Comparison of ENCODE assay signal across 7 mouse cellular contexts in genomic region chr15:101283911-101284750, GRCm38 (mm10). TPM values are rescaled to one million over a fixed set of nuclear protein-coding genes. Genes with fewer than 3 reads are reported as not detected.
DNase-seq lines count a peak whose midpoint lies in the region; ATAC-seq lines count a peak whose summit lies in the region.

Atg101 (plus strand) TSS chr15:101284272.

- peak within 1 kb of the TSS; percentile 85 for H3K9ac ChIP-seq in embryonic facial prominence, embryonic 12.5 days
- H3K9ac ChIP-seq in limb, embryonic 11.5 days (ENCODE audit: low read length): peak within 1 kb of the TSS; percentile 71
- H3K9ac ChIP-seq in midbrain, embryonic 14.5 days (replicated peaks; ENCODE audit: low read length): peak within 1 kb of the TSS; percentile 84

- H3K9me3 ChIP-seq in embryonic facial prominence, embryonic 12.5 days: no peaks in the 10 kb centered on the region
- no peaks in the 10 kb centered on the region for H3K9me3 ChIP-seq in limb, embryonic 11.5 days (ENCODE audit: control insufficient read depth, low read length)
- H3K9me3 ChIP-seq in midbrain, embryonic 14.5 days (ENCODE audit: control insufficient read depth, low read length): no peaks in the 10 kb centered on the region

- peaks cover 12% of the 10 kb centered on the region for H3K4me1 ChIP-seq in embryonic facial prominence, embryonic 12.5 days
- peaks cover 5% of the 10 kb centered on the region for H3K4me1 ChIP-seq in limb, embryonic 11.5 days (ENCODE audit: control insufficient read depth, insufficient read depth, low read length)
- peaks cover 10% of the 10 kb centered on the region for H3K4me1 ChIP-seq in midbrain, embryonic 14.5 days (ENCODE audit: control insufficient read depth, insufficient read depth, low read length)

- DNase-seq in adrenal gland, postnatal 25 days: peak; percentile 88
- peak; percentile 99 for DNase-seq in heart, adult 11 months
- peak; percentile 92 for DNase-seq in kidney, adult 18-20 months
- peak; percentile 95 for DNase-seq in limb, embryonic 11.5 days (ENCODE audit: low spot score)
- DNase-seq in midbrain, embryonic 14.5 days: peak; percentile 95
- DNase-seq in spleen, adult 18-20 months: peak; percentile 81 to 86

- no peaks in the 10 kb centered on the region for H3K27me3 ChIP-seq in embryonic facial prominence, embryonic 12.5 days
- H3K27me3 ChIP-seq in limb, embryonic 11.5 days (ENCODE audit: control insufficient read depth, insufficient read depth, low read length): no peaks in the 10 kb centered on the region
- H3K27me3 ChIP-seq in midbrain, embryonic 14.5 days (ENCODE audit: control insufficient read depth, insufficient read depth, low read length): no peaks in the 10 kb centered on the region

- peak within 1 kb of the TSS; percentile 88 for H3K4me2 ChIP-seq in embryonic facial prominence, embryonic 12.5 days (replicated peaks)
- peak within 1 kb of the TSS; percentile 86 for H3K4me2 ChIP-seq in limb, embryonic 11.5 days (ENCODE audit: low read depth, severe bottlenecking)
- H3K4me2 ChIP-seq in midbrain, embryonic 14.5 days (ENCODE audit: low read length): peak within 1 kb of the TSS; percentile 95

- ATAC-seq in embryonic facial prominence, embryonic 12.5 days (ENCODE audit: insufficient number of reproducible peaks, insufficient read depth, low FRiP score, low TSS enrichment): peak; percentile 65
- peak; percentile 90 for ATAC-seq in limb, embryonic 11.5 days (ENCODE audit: insufficient number of reproducible peaks, low FRiP score, low TSS enrichment, low read depth)
- peak; percentile 91 for ATAC-seq in midbrain, embryonic 14.5 days (ENCODE audit: low FRiP score, low TSS enrichment)

- WGBS in embryonic facial prominence, embryonic 12.5 days: under 1% methylated on average over 61 of the region's 61 CpGs
- WGBS in limb, embryonic 11.5 days: under 1% methylated on average over 61 of the region's 61 CpGs
- under 1% methylated on average over 61 of the region's 61 CpGs for WGBS in midbrain, embryonic 14.5 days

- H3K4me3 ChIP-seq in embryonic facial prominence, embryonic 12.5 days: peak within 1 kb of the TSS; percentile 89
- H3K4me3 ChIP-seq in limb, embryonic 11.5 days (ENCODE audit: low read depth, low read length): peak within 1 kb of the TSS; percentile 71
- H3K4me3 ChIP-seq in midbrain, embryonic 14.5 days (replicated peaks; ENCODE audit: low read depth, low read length): peak within 1 kb of the TSS; percentile 94

- H3K27ac ChIP-seq in embryonic facial prominence, embryonic 12.5 days: peak within 1 kb of the TSS; percentile 63; the same call in 1 of the 2 replicates
- 0 out of 2 replicates have a peak within 1 kb of the TSS, but pooled peaks have one; percentile 9 for H3K27ac ChIP-seq in limb, embryonic 11.5 days (replicated peaks; ENCODE audit: low read depth, low read length)
- peak within 1 kb of the TSS; percentile 71 for H3K27ac ChIP-seq in midbrain, embryonic 14.5 days (replicated peaks; ENCODE audit: low read depth, low read length)

- H3K36me3 ChIP-seq in embryonic facial prominence, embryonic 12.5 days: peaks cover 23% of the 10 kb centered on the region
- peaks cover 2% of the 10 kb centered on the region; the same call in 1 of the 2 replicates for H3K36me3 ChIP-seq in limb, embryonic 11.5 days (ENCODE audit: control insufficient read depth, insufficient read depth, low read length)
- peaks cover 25% of the 10 kb centered on the region for H3K36me3 ChIP-seq in midbrain, embryonic 14.5 days (ENCODE audit: control insufficient read depth, insufficient read depth, low read length)

RNA-seq across cellular contexts. Expression of gene Atg101, which starts in this region (rescaled TPM):
- 40.6 and 44.5 TPM in 2 replicates for total RNA-seq in adrenal gland, postnatal 25 days (2021)
- polyA plus RNA-seq in embryonic facial prominence, embryonic 12.5 days (2016; fragmentation: Nextera tagmentation; extraction: Ambion mirVana): 61.7 and 64.5 TPM in 2 replicates
- 68.2 and 73.1 TPM in 2 replicates for polyA plus RNA-seq in limb, embryonic 11.5 days (2014; fragmentation: Nextera tagmentation; extraction: Ambion mirVana)
- polyA plus RNA-seq in midbrain, embryonic 14.5 days (2014; fragmentation: Nextera tagmentation; extraction: Ambion mirVana): 61.2 and 87.4 TPM in 2 replicates

Comparison
In these comparisons a context has a peak if more than half of its experiments do, and no peak if none do; other contexts are left out.
1. Peak in every context shown above with its lines: DNase-seq, ATAC-seq, H3K4me3 ChIP-seq and H3K27ac ChIP-seq.
2. H3K27ac ChIP-seq: peak in every context shown above with its lines; median percentile 71 in midbrain, embryonic 14.5 days; 63 in embryonic facial prominence, embryonic 12.5 days; 9 in limb, embryonic 11.5 days.